Mouse (Mus musculus): ENCODE results near the gene Pde10a.

GRCm38 (mm10) chr17:8881711-8882110 is 356.5 kb downstream of the Pde10a start:
- TF ChIP-seq CTCF (conservative IDR thresholded peaks at IDR 0.05; ENCODE audit: low read length) (no peak), POU5F1 (IDR thresholded peaks at IDR 0.05; ENCODE audit: borderline replicate concordance, low read length) (no peak)
